Mouse (Mus musculus): ENCODE results near the gene Opn3. TPM values are rescaled to one million over a fixed set of nuclear protein-coding genes. Genes with fewer than 3 reads are reported as not detected.

The Opn3 gene
- polyA plus RNA-seq, 1 experiment: 2.1 TPM

DNA sequence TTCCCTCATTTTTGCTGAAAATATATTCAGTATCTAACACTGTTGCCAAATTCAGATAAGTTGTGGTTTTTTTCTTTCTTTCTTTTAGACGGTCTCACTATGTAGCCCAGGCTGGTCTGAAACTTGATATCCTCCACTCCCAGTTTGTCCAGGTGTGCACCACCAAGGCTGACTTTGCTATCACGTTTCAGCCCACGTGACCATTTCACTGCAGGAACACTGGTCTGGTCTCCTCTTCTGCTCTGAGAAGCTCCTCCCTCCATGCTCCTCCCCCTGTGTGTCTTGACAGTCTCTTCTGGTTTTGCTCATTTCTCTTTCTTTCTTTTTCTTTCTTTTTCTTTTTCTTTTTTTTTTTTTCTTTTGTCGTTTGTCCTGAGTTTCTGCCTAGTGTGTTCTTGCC, 7.2 kb upstream of the Opn3 start:
- H3K27me3 ChIP-seq (replicated peaks; ENCODE audit: control insufficient read depth, insufficient read depth, low read length): no peaks in the 10 kb centered on the region
- no peak overlapping the region for H3K4me3 ChIP-seq (ENCODE audit: insufficient read depth, low read depth, low read length)
- no peak for DNase-seq
- no peaks in the 10 kb centered on the region for H3K36me3 ChIP-seq (ENCODE audit: control insufficient read depth, insufficient read depth, low read length)
- 21% methylated on average over 4 of the region's 4 CpGs for WGBS
- H3K4me1 ChIP-seq (ENCODE audit: control insufficient read depth, insufficient read depth, low read length): no peaks in the 10 kb centered on the region
- H3K27ac ChIP-seq (ENCODE audit: insufficient read depth, low read depth, low read length): no peak overlapping the region
- TF ChIP-seq CTCF (conservative IDR thresholded peaks at IDR 0.05; ENCODE audit: insufficient read depth, insufficient read length, low read depth, low read length) (no peak), POLR2A (IDR thresholded peaks at IDR 0.05; ENCODE audit: low read depth, low read length) (no peak)

DNA sequence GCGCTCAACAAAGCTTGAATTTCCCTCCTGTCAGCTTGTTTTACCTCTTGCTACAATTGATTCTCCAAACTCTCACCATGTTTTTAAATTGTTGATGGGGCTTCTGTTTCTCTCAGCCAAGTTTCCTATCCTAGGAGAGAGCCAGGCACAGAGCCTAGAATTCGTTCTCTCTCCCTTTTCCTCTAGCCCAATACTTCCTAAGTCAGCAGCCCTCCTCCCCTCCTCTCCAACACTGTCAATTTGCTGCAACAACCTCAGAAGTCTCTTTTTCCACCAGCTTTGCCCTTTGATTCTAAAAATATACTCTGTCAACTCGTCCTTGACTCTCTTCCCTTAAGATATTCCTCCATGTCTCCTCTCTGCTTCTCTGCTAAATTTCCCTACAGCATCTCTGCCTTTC, 6.8 kb upstream of the Opn3 start:
- no peak for TF ChIP-seq POLR2A (IDR thresholded peaks at IDR 0.05; ENCODE audit: low read depth, low read length)
- TF ChIP-seq CTCF (conservative IDR thresholded peaks at IDR 0.05; ENCODE audit: insufficient read depth, insufficient read length, low read depth, low read length): no peak
- 63% methylated on average over 3 of the region's 3 CpGs for WGBS
- no peaks in the 10 kb centered on the region for H3K4me1 ChIP-seq (ENCODE audit: control insufficient read depth, insufficient read depth, low read length)

DNA sequence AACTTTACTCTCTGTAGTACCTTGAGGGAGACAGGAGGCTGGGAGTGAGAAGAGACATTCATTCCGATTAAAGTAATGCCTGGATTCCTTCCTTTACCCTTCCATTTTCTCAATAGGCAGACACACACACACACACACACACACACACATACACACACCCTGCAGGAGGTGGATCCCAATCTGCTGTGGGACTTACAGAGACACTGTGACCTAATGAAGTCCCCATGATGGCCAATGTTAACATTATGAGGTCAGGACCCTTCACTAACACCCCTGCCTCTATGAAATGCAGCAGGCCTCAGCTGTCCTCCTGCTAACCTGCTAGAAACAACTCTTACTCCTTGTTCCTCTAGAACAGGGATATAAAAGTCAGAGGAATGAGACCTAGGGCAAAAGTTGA, 5.7 kb upstream of the Opn3 start, which contains the start of gene Wdr64:
TSS of gene Wdr64 (plus strand) at position 301 of the 400 bp plus-strand sequence.
- WGBS: 73% methylated on average over 1 of the region's 1 CpGs
- Histone ChIP-seq H3K4me1 (ENCODE audit: control insufficient read depth, insufficient read depth, low read length) (peaks cover 2% of the 10 kb centered on the region; the same call in 1 of the 2 replicates), H3K27me3 (replicated peaks; ENCODE audit: control insufficient read depth, insufficient read depth, low read length) (no peaks in the 10 kb centered on the region), H3K4me3 (ENCODE audit: insufficient read depth, low read depth, low read length) (no peak within 1 kb of the TSS), H3K36me3 (ENCODE audit: control insufficient read depth, insufficient read depth, low read length) (no peaks in the 10 kb centered on the region), H3K27ac (ENCODE audit: insufficient read depth, low read depth, low read length) (no peak within 1 kb of the TSS)
- TF ChIP-seq POLR2A (IDR thresholded peaks at IDR 0.05; ENCODE audit: low read depth, low read length) (no peak), CTCF (conservative IDR thresholded peaks at IDR 0.05; ENCODE audit: insufficient read depth, insufficient read length, low read depth, low read length) (no peak)
- DNase-seq: no peak

More for the DNA sequence above, 6.8 kb upstream of the Opn3 start:
- Histone ChIP-seq H3K4me3 (ENCODE audit: insufficient read depth, low read depth, low read length) (no peak overlapping the region), H3K27ac (ENCODE audit: insufficient read depth, low read depth, low read length) (no peak overlapping the region), H3K27me3 (replicated peaks; ENCODE audit: control insufficient read depth, insufficient read depth, low read length) (no peaks in the 10 kb centered on the region), H3K36me3 (ENCODE audit: control insufficient read depth, insufficient read depth, low read length) (no peaks in the 10 kb centered on the region)
- no peak for DNase-seq

DNA sequence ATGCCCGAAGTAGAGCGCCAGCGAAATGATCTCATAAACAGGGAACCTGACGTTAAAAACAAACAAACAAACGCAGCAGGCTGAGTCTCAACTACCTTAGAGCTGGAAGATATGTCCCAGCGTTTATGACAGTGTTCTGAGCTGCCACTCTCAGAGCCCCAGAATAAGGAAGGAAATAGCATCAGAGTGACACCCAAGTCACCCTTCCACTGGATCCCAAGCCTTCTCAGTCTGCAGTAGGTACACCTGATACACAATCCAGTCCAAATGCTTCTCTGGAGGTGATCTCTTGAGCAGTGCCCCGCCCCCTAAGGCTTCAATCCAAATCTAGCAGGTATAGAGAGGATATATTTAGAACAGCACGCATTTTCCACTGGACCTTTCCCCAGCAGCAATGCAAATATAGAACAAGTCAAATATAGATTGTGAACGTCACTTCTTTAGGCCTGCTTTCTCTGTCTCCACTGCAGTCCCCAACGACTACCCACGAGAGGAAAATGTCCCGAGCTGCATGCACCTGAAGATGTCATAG, 919 bp upstream of the Opn3 start:
- Histone ChIP-seq H3K4me3 (ENCODE audit: insufficient read depth, low read depth, low read length) (no peak overlapping the region), H3K36me3 (ENCODE audit: control insufficient read depth, insufficient read depth, low read length) (no peaks in the 10 kb centered on the region), H3K4me1 (ENCODE audit: control insufficient read depth, insufficient read depth, low read length) (peaks cover 5% of the 10 kb centered on the region; the same call in 1 of the 2 replicates), H3K27me3 (replicated peaks; ENCODE audit: control insufficient read depth, insufficient read depth, low read length) (no peaks in the 10 kb centered on the region), H3K27ac (ENCODE audit: insufficient read depth, low read depth, low read length) (no peak overlapping the region)
- WGBS: 38% methylated on average over 12 of the region's 12 CpGs
- TF ChIP-seq POLR2A (IDR thresholded peaks at IDR 0.05; ENCODE audit: low read depth, low read length): no peak
- TF ChIP-seq CTCF (conservative IDR thresholded peaks at IDR 0.05; ENCODE audit: insufficient read depth, insufficient read length, low read depth, low read length): no peak
- DNase-seq: no peak

DNA sequence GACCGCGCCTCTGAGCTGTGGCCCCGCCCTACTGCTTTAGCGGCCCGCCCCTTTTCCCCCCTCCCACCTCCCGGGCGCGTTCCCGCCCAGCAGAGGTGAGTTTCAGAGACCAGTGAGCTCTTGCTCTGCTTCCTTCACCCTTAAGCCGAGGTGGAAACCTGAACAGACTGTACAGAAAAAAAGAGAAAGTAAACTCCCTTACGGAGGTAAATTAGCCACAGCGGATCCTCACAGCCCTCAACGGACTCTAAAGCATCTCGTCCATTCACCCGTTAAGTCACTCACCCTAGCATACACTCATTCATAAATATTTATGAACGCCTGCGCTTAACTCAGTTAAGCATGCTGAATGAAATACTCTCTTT, 403 bp upstream of the Opn3 start:
- WGBS: 1% methylated on average over 17 of the region's 17 CpGs
- TF ChIP-seq CTCF (conservative IDR thresholded peaks at IDR 0.05; ENCODE audit: insufficient read depth, insufficient read length, low read depth, low read length): no peak
- TF ChIP-seq POLR2A (IDR thresholded peaks at IDR 0.05; ENCODE audit: low read depth, low read length): no peak
- peaks cover 5% of the 10 kb centered on the region; the same call in 1 of the 2 replicates for H3K4me1 ChIP-seq (ENCODE audit: control insufficient read depth, insufficient read depth, low read length)
- no peaks in the 10 kb centered on the region for H3K27me3 ChIP-seq (replicated peaks; ENCODE audit: control insufficient read depth, insufficient read depth, low read length)
- H3K36me3 ChIP-seq (ENCODE audit: control insufficient read depth, insufficient read depth, low read length): no peaks in the 10 kb centered on the region
- peak overlapping the region; percentile 59 for H3K4me3 ChIP-seq (ENCODE audit: insufficient read depth, low read depth, low read length)
- H3K27ac ChIP-seq (ENCODE audit: insufficient read depth, low read depth, low read length): no peak overlapping the region
- no peak for DNase-seq

DNA sequence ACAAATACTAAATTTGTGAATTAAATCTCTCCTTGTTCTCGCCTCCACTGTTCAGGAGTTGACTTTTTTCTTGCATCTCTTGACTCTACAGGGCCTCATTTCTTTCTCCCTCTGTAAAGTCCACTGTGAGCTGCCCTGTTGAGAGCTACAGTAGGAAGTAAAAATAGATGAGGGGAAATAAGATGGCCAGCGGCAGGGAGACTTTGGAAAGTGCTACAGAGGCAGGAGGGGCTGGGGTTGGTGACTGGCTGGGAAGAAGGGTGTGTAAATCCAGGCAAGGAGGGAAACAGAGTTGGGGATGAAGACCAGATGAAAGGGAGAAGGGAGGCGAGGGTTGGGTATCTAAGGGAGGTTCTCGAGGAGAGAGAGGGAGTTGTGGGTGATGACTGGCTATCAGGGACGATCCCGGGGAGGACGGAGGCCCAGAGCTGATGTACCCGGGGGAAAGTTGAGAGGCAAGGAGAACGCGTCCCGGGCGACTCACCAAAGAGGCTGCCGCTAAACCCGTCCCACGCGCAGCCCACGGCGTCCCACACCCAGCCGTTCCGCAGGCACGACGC, 810 bp downstream of the Opn3 start:
- 3% methylated on average over 22 of the region's 22 CpGs for WGBS
- Histone ChIP-seq H3K27ac (ENCODE audit: insufficient read depth, low read depth, low read length) (peak overlapping the region; percentile 44; the same call in 1 of the 2 replicates), H3K36me3 (ENCODE audit: control insufficient read depth, insufficient read depth, low read length) (no peaks in the 10 kb centered on the region), H3K27me3 (replicated peaks; ENCODE audit: control insufficient read depth, insufficient read depth, low read length) (no peaks in the 10 kb centered on the region), H3K4me3 (ENCODE audit: insufficient read depth, low read depth, low read length) (peak overlapping the region; percentile 70), H3K4me1 (ENCODE audit: control insufficient read depth, insufficient read depth, low read length) (peaks cover 5% of the 10 kb centered on the region; the same call in 1 of the 2 replicates)
- TF ChIP-seq POLR2A (IDR thresholded peaks at IDR 0.05; ENCODE audit: low read depth, low read length): no peak
- peak; percentile 16 for DNase-seq

DNA sequence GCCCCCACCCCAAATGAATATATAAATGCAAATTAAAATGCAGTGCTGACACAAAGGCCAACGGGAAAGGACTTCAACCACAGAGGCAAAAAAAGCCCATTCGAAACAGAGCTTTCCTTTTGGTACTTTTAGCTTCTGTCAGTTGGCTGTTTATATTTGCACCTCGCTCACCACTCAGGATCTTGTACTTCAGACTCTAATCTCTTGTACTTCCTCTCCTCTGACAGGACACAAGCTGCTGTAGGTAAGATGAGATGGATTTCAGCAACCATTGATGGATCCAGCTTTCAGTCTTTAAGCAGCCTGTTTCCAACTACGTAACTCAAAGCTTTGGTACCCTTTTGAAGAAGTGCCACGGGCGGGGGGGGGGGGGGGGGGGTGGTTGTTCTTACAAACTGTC, 11.6 kb downstream of the Opn3 start:
- Histone ChIP-seq H3K4me1 (ENCODE audit: control insufficient read depth, insufficient read depth, low read length) (no peaks in the 10 kb centered on the region), H3K36me3 (ENCODE audit: control insufficient read depth, insufficient read depth, low read length) (no peaks in the 10 kb centered on the region), H3K27me3 (replicated peaks; ENCODE audit: control insufficient read depth, insufficient read depth, low read length) (no peaks in the 10 kb centered on the region), H3K4me3 (ENCODE audit: insufficient read depth, low read depth, low read length) (no peak overlapping the region), H3K27ac (ENCODE audit: insufficient read depth, low read depth, low read length) (no peak overlapping the region)
- TF ChIP-seq POLR2A (IDR thresholded peaks at IDR 0.05; ENCODE audit: low read depth, low read length): no peak
- no peak for TF ChIP-seq CTCF (conservative IDR thresholded peaks at IDR 0.05; ENCODE audit: insufficient read depth, insufficient read length, low read depth, low read length)
- WGBS: 83% methylated on average over 6 of the region's 6 CpGs
- no peak for DNase-seq
